8 mouse cellular contexts compared by ENCODE assay signal in genomic region chr5:30949654-30950326, GRCm38 (mm10). TPM values are rescaled to one million over a fixed set of nuclear protein-coding genes. Genes with fewer than 3 reads are reported as not detected.
A peak's percentile ranks its signal among the peaks of the same experiment; 100 is the strongest.
DNase-seq lines count a peak whose midpoint lies in the region; ATAC-seq lines count a peak whose summit lies in the region.

No protein-coding gene starts in this region.

- under 1% methylated on average over 31 of the region's 31 CpGs for WGBS in intestine, embryonic 14.5 days

- DNase-seq in adrenal gland, adult 2 months: peak; percentile 95
- DNase-seq in embryo, embryonic 11 days: peak; percentile 95
- DNase-seq in gastrocnemius, postnatal 25 days: peak; percentile 92
- DNase-seq in intestine, embryonic 14.5 days (ENCODE audit: low spot score): peak; percentile 92
- peak; percentile 94 for DNase-seq in left cerebral cortex, postnatal 14 days (ENCODE audit: low spot score in 2 of 2)
- peak; percentile 93 for DNase-seq in right cerebral cortex, postnatal 25 days
- peak; percentile 82 to 93 for DNase-seq in urinary bladder, postnatal 36 days (ENCODE audit: low spot score in 2 of 2)

- peak; percentile 64 for ATAC-seq in intestine, embryonic 14.5 days (replicated peaks; ENCODE audit: low FRiP score, low TSS enrichment, low read depth)
- peak; percentile 79 for ATAC-seq in megakaryocyte-erythroid progenitor cell, adult 5-6 weeks (replicated peaks; ENCODE audit: low FRiP score, low TSS enrichment, poor library complexity, severe bottlenecking)

- peak overlapping the region; percentile 70 for H3K4me3 ChIP-seq in intestine, embryonic 14.5 days (ENCODE audit: low read depth, low read length)

- peak overlapping the region; percentile 47 for H3K9ac ChIP-seq in intestine, embryonic 14.5 days (ENCODE audit: low read length)

- H3K27ac ChIP-seq in intestine, embryonic 14.5 days (ENCODE audit: low read depth): peak overlapping the region; percentile 34; the same call in 1 of the 2 replicates

- peaks cover 26% of the 10 kb centered on the region for H3K36me3 ChIP-seq in intestine, embryonic 14.5 days (ENCODE audit: control insufficient read depth, insufficient read depth, low read length)

- intact Hi-C loops in left cerebral cortex, postnatal 14 days (cut with DNase I): loop anchor here (10.0 kb wide), 1 partner anchor 245 kb away; the partner anchor contains the start of genes Eif2b4 and Snx17

- peak overlapping the region; percentile 88 for H3K4me2 ChIP-seq in intestine, embryonic 14.5 days (ENCODE audit: low read length)

- H3K9me3 ChIP-seq in intestine, embryonic 14.5 days (ENCODE audit: control insufficient read depth, low read length): no peaks in the 10 kb centered on the region

- peaks cover 10% of the 10 kb centered on the region; the same call in 1 of the 2 replicates for H3K4me1 ChIP-seq in intestine, embryonic 14.5 days (replicated peaks; ENCODE audit: control insufficient read depth, insufficient read depth, low read length)

- H3K27me3 ChIP-seq in intestine, embryonic 14.5 days (replicated peaks; ENCODE audit: control insufficient read depth, insufficient read depth, low read length): peaks cover 12% of the 10 kb centered on the region

RNA-seq across cellular contexts. Expression of gene Cgref1, which starts 4.4 kb away (rescaled TPM):
- total RNA-seq in adrenal gland, adult 2 months (2021): 1 to 10 TPM in 1 of 2 experiments, under 1 TPM in 1; 0.58 to 2.5 TPM
- 1.5 and 2.0 TPM in 2 replicates for polyA plus RNA-seq in adrenal gland, adult 2 months (2012; rRNA removed)
- total RNA-seq in gastrocnemius, postnatal 25 days (2021): 1 to 10 TPM; 3.4 to 4.3 TPM
- 10.3 and 14.2 TPM in 2 replicates for polyA plus RNA-seq in intestine, embryonic 14.5 days (2014; fragmentation: Nextera tagmentation; extraction: Ambion mirVana)
- 10 to 100 TPM; 33.2 to 35.3 TPM for total RNA-seq in left cerebral cortex, postnatal 14 days (2021)
- 0.35 TPM in 1 of 2 replicates, not detected in the other for total RNA-seq in megakaryocyte-erythroid progenitor cell, adult 5-6 weeks (2014; fragmentation: Nextera tagmentation)
- 0.46 TPM in 1 of 2 replicates, not detected in the other for total RNA-seq in megakaryocyte-erythroid progenitor cell, adult 5-6 weeks (2017)

RNA-seq across cellular contexts. Expression of gene Preb, which starts 10.4 kb away (rescaled TPM):
- 100 to 1,000 TPM; 119 to 126 TPM for total RNA-seq in adrenal gland, adult 2 months (2021)
- 284 TPM in 2 replicates for polyA plus RNA-seq in adrenal gland, adult 2 months (2012; rRNA removed)
- 10 to 100 TPM; 69.8 to 81.6 TPM for total RNA-seq in gastrocnemius, postnatal 25 days (2021)
- 110 and 119 TPM in 2 replicates for polyA plus RNA-seq in intestine, embryonic 14.5 days (2014; fragmentation: Nextera tagmentation; extraction: Ambion mirVana)
- 100 to 1,000 TPM; 122 to 140 TPM for total RNA-seq in left cerebral cortex, postnatal 14 days (2021)
- 109 and 117 TPM in 2 replicates for total RNA-seq in megakaryocyte-erythroid progenitor cell, adult 5-6 weeks (2014; fragmentation: Nextera tagmentation)
- total RNA-seq in megakaryocyte-erythroid progenitor cell, adult 5-6 weeks (2017): 28.0 and 39.1 TPM in 2 replicates

RNA-seq across cellular contexts. Expression of gene Tcf23, which starts 18.7 kb away (rescaled TPM):
- 1 to 10 TPM; 1.3 TPM for total RNA-seq in adrenal gland, adult 2 months (2021)
- polyA plus RNA-seq in adrenal gland, adult 2 months (2012; rRNA removed): 0.77 and 0.78 TPM in 2 replicates
- under 1 TPM; 0.18 to 0.21 TPM for total RNA-seq in gastrocnemius, postnatal 25 days (2021)
- 0.42 and 0.68 TPM in 2 replicates for polyA plus RNA-seq in intestine, embryonic 14.5 days (2014; fragmentation: Nextera tagmentation; extraction: Ambion mirVana)
- under 1 TPM in 1 of 2 experiments, not detected in 1; 0.09 TPM for total RNA-seq in left cerebral cortex, postnatal 14 days (2021)
- not detected in 2 replicates for total RNA-seq in megakaryocyte-erythroid progenitor cell, adult 5-6 weeks (2014; fragmentation: Nextera tagmentation)
- not detected in 2 replicates for total RNA-seq in megakaryocyte-erythroid progenitor cell, adult 5-6 weeks (2017)

RNA-seq across cellular contexts. Expression of gene Khk, which starts 28.6 kb away (rescaled TPM):
- 10 to 100 TPM; 37.2 to 44.3 TPM for total RNA-seq in adrenal gland, adult 2 months (2021)
- 43.9 and 60.3 TPM in 2 replicates for polyA plus RNA-seq in adrenal gland, adult 2 months (2012; rRNA removed)
- 10 to 100 TPM; 25.2 to 34.5 TPM for total RNA-seq in gastrocnemius, postnatal 25 days (2021)
- polyA plus RNA-seq in intestine, embryonic 14.5 days (2014; fragmentation: Nextera tagmentation; extraction: Ambion mirVana): 21.6 and 21.9 TPM in 2 replicates
- total RNA-seq in left cerebral cortex, postnatal 14 days (2021): 1 to 10 TPM; 8.3 to 9.1 TPM
- total RNA-seq in megakaryocyte-erythroid progenitor cell, adult 5-6 weeks (2014; fragmentation: Nextera tagmentation): 80.4 and 113 TPM in 2 replicates
- 64.4 and 90.0 TPM in 2 replicates for total RNA-seq in megakaryocyte-erythroid progenitor cell, adult 5-6 weeks (2017)

RNA-seq across cellular contexts. Expression of gene Emilin1, which starts 36.6 kb away (rescaled TPM):
- total RNA-seq in adrenal gland, adult 2 months (2021): 10 to 100 TPM; 40.3 to 62.0 TPM
- 64.1 and 75.1 TPM in 2 replicates for polyA plus RNA-seq in adrenal gland, adult 2 months (2012; rRNA removed)
- total RNA-seq in gastrocnemius, postnatal 25 days (2021): 10 to 100 TPM in 1 of 2 experiments, 1 to 10 TPM in 1; 9.3 to 10.9 TPM
- polyA plus RNA-seq in intestine, embryonic 14.5 days (2014; fragmentation: Nextera tagmentation; extraction: Ambion mirVana): 187 and 209 TPM in 2 replicates
- 1 to 10 TPM; 4.5 to 4.9 TPM for total RNA-seq in left cerebral cortex, postnatal 14 days (2021)
- 13.5 and 18.9 TPM in 2 replicates for total RNA-seq in megakaryocyte-erythroid progenitor cell, adult 5-6 weeks (2014; fragmentation: Nextera tagmentation)
- 5.7 and 10.3 TPM in 2 replicates for total RNA-seq in megakaryocyte-erythroid progenitor cell, adult 5-6 weeks (2017)

Comparison
In these comparisons a context has a peak if more than half of its experiments do, and no peak if none do; other contexts are left out.
1. Peak in every context shown above with its lines: DNase-seq, ATAC-seq, H3K4me3 ChIP-seq and H3K27ac ChIP-seq.
2. RNA of gene Cgref1, which starts 4.4 kb away (total RNA-seq): 33.2 to 35.3 TPM in left cerebral cortex, postnatal 14 days; 3.4 to 4.3 TPM in gastrocnemius, postnatal 25 days, 0.58 to 2.5 TPM in adrenal gland, adult 2 months and 0.35 to 0.46 TPM in megakaryocyte-erythroid progenitor cell, adult 5-6 weeks; every median in the first group is over 4 times any median in the second.